Mouse (Mus musculus) right cerebral cortex, postnatal 10 days (tissue): ENCODE measurements at regions not wholly inside any gene's neighbourhood (a gene's known extent, or its start where the extent isn't known, plus 50 kb on each side); places are given as distances from the start of the nearest gene placed in this dataset.

ENCODE experiments used
- DNase-seq, 2 experiments: peaks; one replicate each; pipeline ENCODE4 v3.0.0; 2021; ENCODE audit warnings: low spot score in 2 of 2

GRCm38 (mm10) chr9:122625081-122625480 lies 122.1 kb upstream of the Topaz1 start:
- no peak for DNase-seq

- no peak for DNase-seq
Observed at GRCm38 (mm10) chr9:122626346-122626745, 120.8 kb upstream of the Topaz1 start.

- peak; percentile 72 to 79 for DNase-seq
Observed at GRCm38 (mm10) chr9:122629171-122629904, 117.8 kb upstream of the Topaz1 start.

GRCm38 (mm10) chr9:122631793-122632192 lies 115.4 kb upstream of the Topaz1 start:
- DNase-seq = no peak

GRCm38 (mm10) chr9:122633484-122633883 lies 113.7 kb upstream of the Topaz1 start:
- DNase-seq = no peak

- peak; percentile 64 to 68 for DNase-seq
Observed at GRCm38 (mm10) chr9:122635138-122635964, 111.8 kb upstream of the Topaz1 start.

- no peak for DNase-seq
Observed at GRCm38 (mm10) chr9:122637591-122637990, 109.6 kb upstream of the Topaz1 start.

GRCm38 (mm10) chr9:122639239-122639638 lies 107.9 kb upstream of the Topaz1 start:
- no peak for DNase-seq

GRCm38 (mm10) chr9:122642913-122643312 lies 104.2 kb upstream of the Topaz1 start:
- DNase-seq = no peak

- no peak for DNase-seq
Observed at GRCm38 (mm10) chr9:122645569-122645968, 101.6 kb upstream of the Topaz1 start.

GRCm38 (mm10) chr9:122650862-122651261 lies 96.3 kb upstream of the Topaz1 start:
- no peak for DNase-seq

GRCm38 (mm10) chr9:122655583-122655982 lies 91.6 kb upstream of the Topaz1 start:
- peak in 1 of 2 experiments; percentile 50 for DNase-seq

- peak in 1 of 2 experiments; percentile 40 for DNase-seq
Observed at GRCm38 (mm10) chr9:122660050-122660449, 87.1 kb upstream of the Topaz1 start.

- DNase-seq = no peak
Observed at GRCm38 (mm10) chr9:122666978-122667645, 80.0 kb upstream of the Topaz1 start.

- DNase-seq = no peak
Observed at GRCm38 (mm10) chr9:122667646-122667981, 79.5 kb upstream of the Topaz1 start.

GRCm38 (mm10) chr9:122673777-122674176 lies 73.4 kb upstream of the Topaz1 start:
- no peak for DNase-seq

- no peak for DNase-seq
Observed at GRCm38 (mm10) chr9:122678001-122678696, 69.0 kb upstream of the Topaz1 start.

- DNase-seq = peak in 1 of 2 experiments; percentile 53
Observed at GRCm38 (mm10) chr9:122687170-122687569, 60.0 kb upstream of the Topaz1 start.

- DNase-seq = peak; percentile 70 to 81
Observed at GRCm38 (mm10) chr9:122691879-122692278, 55.3 kb upstream of the Topaz1 start.

- DNase-seq = peak; percentile 57 to 80
Observed at GRCm38 (mm10) chr9:122695724-122696123, 51.4 kb upstream of the Topaz1 start.
